Mouse (Mus musculus): Measurements from ENCODE around the gene Olfr1154.

- TF ChIP-seq POLR2A (IDR thresholded peaks at IDR 0.05; ENCODE audit: borderline replicate concordance, control insufficient read depth, low read depth, low read length) (no peak), CTCF (IDR thresholded peaks at IDR 0.05; ENCODE audit: control insufficient read depth, insufficient read depth, low read length) (no peak)
Measured at GRCm38 (mm10) chr2:87945037-87945436, 40.1 kb upstream of the Olfr1154 start, which contains the start of gene Olfr1155.
